Mouse (Mus musculus): ENCODE measurements around the gene Ffar3.
"Not testable (repeated sequence)": the region's sequence is repeated elsewhere in the genome, so short reads cannot be mapped to it uniquely, and the experiment has no call there.

Gene Ffar3

DNA sequence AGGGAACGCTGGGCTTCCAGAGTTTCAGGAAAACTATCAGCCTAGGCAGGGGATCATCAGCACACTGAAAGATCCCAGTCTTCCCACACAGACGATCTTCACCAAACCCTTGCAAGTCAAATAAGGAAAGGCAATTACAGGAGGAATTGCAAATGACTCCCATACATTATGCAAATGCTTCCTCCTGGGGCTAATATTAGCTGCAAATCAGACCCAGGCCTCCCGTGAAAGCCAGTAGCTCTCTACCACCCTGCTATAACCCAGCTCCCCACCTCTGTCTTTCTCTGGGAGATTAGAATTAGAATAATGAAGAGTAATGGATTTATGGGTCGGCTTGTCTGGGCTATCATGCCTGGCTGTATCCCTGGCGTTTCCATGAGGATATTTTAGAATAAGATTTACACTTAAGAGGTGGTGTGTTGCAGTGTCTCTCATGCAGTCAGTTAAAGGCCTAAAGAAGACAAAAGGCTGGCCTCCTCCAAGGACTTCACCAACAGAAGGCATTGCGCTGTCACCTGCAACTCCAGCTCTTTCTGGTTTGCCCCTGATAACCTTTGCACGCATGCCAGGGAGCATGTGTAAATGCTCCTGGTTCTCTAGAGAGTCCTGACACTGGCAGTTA lies 11.2 kb downstream of the Ffar3 start:
- DNase-seq (ENCODE audit: low spot score in 2 of 2) = no peak

- DNase-seq (ENCODE audit: low spot score in 2 of 2) = no peak
Observed at GRCm38 (mm10) chr7:30842092-30842491, 13.9 kb downstream of the Ffar3 start.

GRCm38 (mm10) chr7:30841379-30841778 lies 14.6 kb downstream of the Ffar3 start:
- no peak for DNase-seq (ENCODE audit: low spot score in 2 of 2)

- DNase-seq (ENCODE audit: low spot score in 2 of 2) = no peak
Observed at GRCm38 (mm10) chr7:30840306-30840705, 15.7 kb downstream of the Ffar3 start.

GRCm38 (mm10) chr7:30837277-30837676 lies 18.7 kb downstream of the Ffar3 start:
- no peak for DNase-seq (ENCODE audit: low spot score in 2 of 2)

DNA sequence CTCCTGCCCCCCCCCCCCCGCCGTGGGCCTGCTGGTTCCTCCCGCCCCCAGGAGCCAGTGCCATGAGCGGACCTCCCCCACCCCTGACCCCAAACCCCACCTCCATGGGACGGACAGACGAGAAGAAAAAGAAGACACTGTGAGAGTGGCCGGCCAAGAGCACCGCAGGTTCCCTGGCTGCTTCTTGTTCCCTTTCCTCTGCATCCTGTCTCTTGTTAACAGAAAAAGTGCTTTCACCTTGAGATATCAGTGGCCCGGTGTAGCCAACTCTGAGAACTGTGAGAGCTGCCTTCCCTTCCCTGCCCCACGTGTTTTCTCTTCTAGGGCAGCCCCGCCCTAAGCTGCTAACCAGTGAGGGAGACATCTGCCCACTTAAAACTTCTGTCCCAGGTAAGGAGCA lies 23.3 kb downstream of the Ffar3 start:
- DNase-seq (ENCODE audit: low spot score in 2 of 2) = not testable (repeated sequence)

GRCm38 (mm10) chr7:30832261-30832660 lies 23.7 kb downstream of the Ffar3 start:
- no peak for DNase-seq (ENCODE audit: low spot score in 2 of 2)

DNA sequence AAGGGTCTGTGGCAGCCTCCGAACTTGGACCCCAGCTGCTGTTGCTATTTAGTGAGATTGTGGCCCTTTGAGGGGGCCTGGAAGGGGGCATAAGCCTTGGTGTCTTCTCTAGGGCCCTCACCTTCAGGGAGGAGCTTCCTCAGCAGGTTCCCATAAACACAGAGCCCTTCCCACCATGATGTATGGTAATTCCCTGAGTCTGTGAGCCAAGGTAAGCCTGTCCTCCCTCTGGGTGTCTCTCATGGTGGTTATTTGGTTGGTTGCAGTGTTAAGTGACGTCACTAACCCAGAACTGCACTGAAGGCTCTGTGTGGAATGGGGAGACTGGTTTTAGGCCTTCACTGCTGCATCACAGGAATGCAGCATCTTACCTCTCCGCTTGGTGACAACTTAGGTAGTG lies 26.6 kb downstream of the Ffar3 start:
- DNase-seq (ENCODE audit: low spot score in 2 of 2) = no peak

GRCm38 (mm10) chr7:30828871-30829270 lies 27.1 kb downstream of the Ffar3 start:
- not testable (repeated sequence) for DNase-seq (ENCODE audit: low spot score in 2 of 2)

DNA sequence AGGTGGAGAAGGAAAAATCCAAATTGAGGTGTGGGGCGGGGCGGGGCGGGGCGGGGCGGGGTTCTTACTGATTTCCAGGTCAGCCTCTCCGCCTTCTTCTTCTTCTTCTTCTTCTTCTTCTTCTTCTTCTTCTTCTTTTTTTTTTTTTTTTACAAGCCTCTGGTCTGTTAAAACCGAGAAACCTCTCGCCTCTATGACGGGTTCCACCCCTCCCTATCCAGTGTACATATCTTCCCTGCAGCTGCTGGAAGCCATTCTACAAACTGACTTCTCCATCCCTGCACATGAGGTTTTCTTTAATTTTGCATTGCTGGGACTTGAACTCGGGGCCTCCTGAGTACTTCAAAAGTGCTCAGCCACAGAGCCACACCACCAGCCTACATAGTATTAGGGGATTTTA lies 29.3 kb downstream of the Ffar3 start:
- no peak for DNase-seq (ENCODE audit: low spot score in 2 of 2)

GRCm38 (mm10) chr7:30824306-30824705 lies 31.7 kb downstream of the Ffar3 start:
- DNase-seq (ENCODE audit: low spot score in 2 of 2) = no peak

DNA sequence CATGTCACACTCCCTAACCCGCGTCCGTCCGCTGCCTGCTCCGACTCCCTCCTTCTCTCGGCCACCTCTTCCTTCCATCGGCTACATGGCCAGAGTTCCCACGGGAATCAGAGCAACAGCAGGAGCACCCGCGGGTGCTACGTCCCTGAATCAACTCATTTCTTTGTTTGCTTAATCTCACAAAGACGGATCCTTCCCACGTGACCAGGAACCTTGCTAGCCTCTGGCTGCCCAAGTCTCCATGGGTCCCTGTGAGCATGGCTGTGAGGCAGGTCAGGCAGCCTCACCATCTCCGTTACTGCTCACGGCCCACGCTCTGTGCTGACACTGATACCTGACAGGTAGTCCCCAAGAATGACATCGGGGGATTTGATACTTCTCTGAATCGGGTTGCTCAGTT lies 32.3 kb downstream of the Ffar3 start, which contains the start of gene Ffar2:
Ffar2 (minus strand) TSS at position 101 of the 400 bp plus-strand sequence.
- no peak for DNase-seq (ENCODE audit: low spot score in 2 of 2)

- no peak for DNase-seq (ENCODE audit: low spot score in 2 of 2)
Observed at GRCm38 (mm10) chr7:30821532-30821931, 34.4 kb downstream of the Ffar3 start.

DNA sequence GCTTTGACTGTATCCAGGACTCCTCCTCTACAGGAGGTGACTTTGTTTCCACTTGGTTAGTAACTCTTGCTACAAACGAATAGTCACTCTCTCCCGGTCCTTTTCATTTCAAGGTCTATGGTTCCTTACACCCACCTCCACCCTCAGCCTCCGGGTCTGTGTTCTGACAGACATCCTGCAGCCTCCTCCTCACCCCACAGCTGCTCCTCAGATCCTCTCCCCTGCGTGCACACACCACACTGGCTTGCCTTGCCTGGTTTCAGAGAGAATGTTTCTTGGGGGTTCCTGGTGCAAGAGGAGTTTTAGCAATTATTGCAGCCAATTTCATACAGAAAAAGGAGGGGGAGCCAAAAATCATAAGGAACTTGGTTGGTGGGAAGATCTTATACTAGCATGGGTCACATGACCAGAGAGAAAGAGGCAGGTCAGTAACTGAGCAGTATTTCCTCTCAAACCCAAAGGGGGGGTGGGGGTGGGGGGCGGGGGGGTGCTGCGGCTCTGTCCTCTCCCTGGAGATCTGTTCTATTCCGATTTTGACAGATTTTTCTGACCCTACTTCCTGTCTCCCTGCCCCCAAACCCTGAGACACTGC lies 35.0 kb downstream of the Ffar3 start:
- DNase-seq (ENCODE audit: low spot score in 2 of 2) = no peak

GRCm38 (mm10) chr7:30820131-30820530 lies 35.8 kb downstream of the Ffar3 start:
- no peak for DNase-seq (ENCODE audit: low spot score in 2 of 2)

DNA sequence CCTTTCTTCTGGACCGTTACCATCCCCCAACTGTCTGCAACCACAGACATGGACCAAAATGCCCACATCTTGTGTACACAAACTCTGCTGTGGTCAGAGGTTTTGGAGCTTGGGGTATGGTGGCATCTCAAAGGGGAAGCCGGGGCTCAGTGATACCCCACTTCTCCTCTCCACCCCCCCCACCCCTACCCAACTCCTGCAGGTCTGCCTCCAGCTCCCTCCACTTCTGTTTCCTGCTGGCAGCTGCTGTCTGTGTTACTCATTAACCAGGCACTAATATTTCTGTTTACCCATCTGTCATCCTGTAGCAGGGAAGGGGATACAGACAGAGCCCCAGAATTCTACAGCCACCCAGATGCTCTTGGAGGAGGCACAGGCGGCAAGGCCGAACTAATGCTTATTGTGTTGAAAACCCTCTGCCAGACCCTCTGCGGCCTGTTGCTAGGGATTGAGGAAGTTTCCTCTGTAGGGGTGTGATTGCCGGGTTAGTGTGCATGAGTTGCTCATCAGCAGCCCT lies 43.6 kb downstream of the Ffar3 start:
- DNase-seq (ENCODE audit: low spot score in 2 of 2) = no peak

GRCm38 (mm10) chr7:30811757-30812290 lies 44.2 kb downstream of the Ffar3 start:
- no peak for DNase-seq (ENCODE audit: low spot score in 2 of 2)

- no peak for DNase-seq (ENCODE audit: low spot score in 2 of 2)
Observed at GRCm38 (mm10) chr7:30810319-30810718, 45.7 kb downstream of the Ffar3 start.

- peak; percentile 45 to 75 for DNase-seq (ENCODE audit: low spot score in 2 of 2)
Observed at GRCm38 (mm10) chr7:30805924-30806323, 50.1 kb downstream of the Ffar3 start.

Measured in spleen, postnatal 14 days (tissue).